Mouse (Mus musculus): ENCODE measurements around the gene Ptcd1. TPM values are rescaled to one million over a fixed set of nuclear protein-coding genes. Genes with fewer than 3 reads are reported as not detected.

Gene Ptcd1
- polyA plus RNA-seq, 1 experiment from 2014 or later: 20.6 TPM

DNA sequence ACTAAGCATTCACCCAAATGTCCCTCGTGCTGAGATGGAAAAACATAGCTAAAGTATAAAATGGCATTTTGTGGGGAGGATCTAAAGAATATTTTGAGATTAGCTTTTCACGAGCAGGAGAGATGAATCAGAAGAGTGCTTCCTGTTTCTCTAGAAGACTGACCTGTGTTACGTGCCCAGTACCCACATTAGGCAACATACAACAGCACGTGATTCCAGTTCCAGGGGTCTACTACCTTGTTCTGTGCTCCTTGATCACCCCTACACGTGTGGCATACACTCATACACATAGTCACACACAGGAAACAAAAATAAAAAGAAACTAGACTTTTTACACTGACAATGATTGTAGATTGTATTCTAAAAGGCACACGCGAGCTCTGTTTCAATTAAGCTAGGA is 33.5 kb upstream of the Ptcd1 start:
- ATAC-seq (ENCODE audit: low FRiP score): no peak
- Histone ChIP-seq H3K27ac (no peak overlapping the region), H3K4me2 (replicated peaks) (peak overlapping the region; percentile 88), H3K9ac (no peak overlapping the region), H3K27me3 (no peaks in the 10 kb centered on the region), H3K4me1 (peaks cover 21% of the 10 kb centered on the region), H3K36me3 (peaks cover 11% of the 10 kb centered on the region), H3K4me3 (peak overlapping the region; percentile 68; the same call in 1 of the 2 replicates), H3K9me3 (replicated peaks) (no peaks in the 10 kb centered on the region)
- 80% methylated on average over 7 of the region's 7 CpGs for WGBS

DNA sequence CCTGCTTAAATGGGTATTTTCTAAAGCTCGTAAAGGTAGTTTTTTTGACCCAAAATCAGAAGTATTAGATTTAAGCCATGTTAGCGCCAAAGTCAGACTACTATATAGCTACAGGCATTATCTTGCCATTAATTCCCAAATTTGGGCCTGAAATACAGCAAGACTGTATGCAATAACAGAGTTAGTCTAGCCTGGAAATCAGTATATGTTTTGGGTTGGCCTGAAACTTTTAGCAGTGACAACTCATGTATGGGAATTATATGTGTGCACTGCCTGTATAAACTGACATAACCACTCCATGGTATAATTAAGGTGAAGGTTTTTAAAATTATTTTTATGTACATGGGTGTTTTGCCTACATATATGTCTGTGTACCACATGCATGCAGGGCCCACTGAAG is 25.1 kb upstream of the Ptcd1 start, which contains the start of gene Atp5j2:
Gene Atp5j2 (minus strand): TSS at position 101 of the 400 bp plus-strand sequence.
- Histone ChIP-seq H3K27me3 (no peaks in the 10 kb centered on the region), H3K9me3 (replicated peaks) (no peaks in the 10 kb centered on the region), H3K4me1 (peaks cover 25% of the 10 kb centered on the region), H3K27ac (peak within 1 kb of the TSS; percentile 86), H3K4me2 (replicated peaks) (peak within 1 kb of the TSS; percentile 65), H3K36me3 (peaks cover 33% of the 10 kb centered on the region), H3K9ac (peak within 1 kb of the TSS; percentile 91), H3K4me3 (peak within 1 kb of the TSS; percentile 83)
- no peak; the same call in 1 of the 2 replicates for ATAC-seq (ENCODE audit: low FRiP score)
- WGBS: 88% methylated on average over 2 of the region's 2 CpGs

DNA sequence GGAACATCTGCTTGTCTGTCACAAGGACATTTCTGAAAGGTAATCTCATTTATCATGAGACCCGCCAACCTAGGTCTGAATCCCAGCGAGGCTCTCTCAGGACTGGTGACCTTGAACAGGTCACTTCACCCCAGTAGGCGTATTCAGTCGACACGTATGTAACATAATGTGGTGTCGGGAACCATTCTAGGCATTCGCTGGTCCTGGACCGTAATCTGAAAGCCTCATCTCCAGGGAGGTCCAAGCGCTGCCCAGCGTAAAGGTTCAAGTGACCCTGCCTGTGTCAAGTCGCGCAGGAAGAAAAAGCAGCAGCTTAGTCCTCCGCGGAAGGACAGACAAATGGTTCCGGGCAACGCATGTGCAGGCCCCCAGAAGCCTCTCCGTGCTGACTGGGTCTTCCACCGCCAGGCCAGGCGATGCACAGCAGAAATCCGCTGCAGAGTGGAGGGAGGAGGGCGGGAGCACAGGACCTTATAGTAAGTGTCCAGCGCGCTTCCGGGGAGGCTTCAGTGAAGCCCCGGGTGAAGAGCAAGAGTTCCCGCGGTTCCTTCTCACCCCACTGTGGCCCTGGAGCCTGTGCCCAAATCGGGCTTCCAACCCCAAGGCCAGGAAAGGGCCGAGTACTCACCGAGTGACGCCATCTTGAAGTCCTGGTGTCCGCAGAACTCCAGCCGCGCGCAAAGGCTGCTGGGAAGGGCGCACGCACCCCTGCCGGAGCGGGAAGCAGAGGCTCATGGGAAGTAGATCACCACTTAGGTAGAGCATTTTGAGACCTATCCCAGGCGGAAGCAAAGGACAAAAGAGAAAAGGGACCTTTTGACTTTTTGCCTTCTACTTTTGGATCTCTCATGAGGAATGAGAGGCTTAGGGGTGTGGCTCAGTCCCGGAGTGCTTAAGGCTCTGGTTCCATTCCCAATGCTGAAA is 24.2 kb upstream of the Ptcd1 start:
- Histone ChIP-seq H3K4me1 (peaks cover 25% of the 10 kb centered on the region), H3K36me3 (peaks cover 39% of the 10 kb centered on the region), H3K27ac (peak overlapping the region; percentile 86), H3K4me2 (replicated peaks) (peak overlapping the region; percentile 65), H3K9me3 (replicated peaks) (no peaks in the 10 kb centered on the region), H3K27me3 (no peaks in the 10 kb centered on the region), H3K4me3 (peak overlapping the region; percentile 83), H3K9ac (peak overlapping the region; percentile 91)
- peak; percentile 91 for ATAC-seq (ENCODE audit: low FRiP score)
- 2% methylated on average over 41 of the region's 41 CpGs for WGBS

DNA sequence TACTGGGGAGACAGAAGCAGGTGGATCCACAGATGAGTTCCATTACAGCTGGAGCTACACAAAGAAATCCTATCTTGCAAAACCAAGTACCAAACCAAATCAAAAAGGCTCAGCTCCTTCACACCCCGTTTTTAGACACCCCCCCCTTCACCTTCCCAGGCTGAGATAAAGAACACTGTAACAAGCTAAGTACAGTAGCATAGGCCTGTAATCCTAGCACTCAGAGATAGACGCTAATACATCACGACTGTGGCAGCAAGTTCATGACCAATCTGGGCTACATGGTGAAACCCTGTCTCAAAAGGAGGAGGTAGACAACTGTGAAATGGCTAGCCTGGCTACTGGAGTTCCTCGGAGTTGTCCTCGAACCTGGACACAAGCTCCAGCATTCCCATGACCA is 23.5 kb upstream of the Ptcd1 start:
- Histone ChIP-seq H3K36me3 (peaks cover 39% of the 10 kb centered on the region), H3K4me1 (peaks cover 25% of the 10 kb centered on the region)

DNA sequence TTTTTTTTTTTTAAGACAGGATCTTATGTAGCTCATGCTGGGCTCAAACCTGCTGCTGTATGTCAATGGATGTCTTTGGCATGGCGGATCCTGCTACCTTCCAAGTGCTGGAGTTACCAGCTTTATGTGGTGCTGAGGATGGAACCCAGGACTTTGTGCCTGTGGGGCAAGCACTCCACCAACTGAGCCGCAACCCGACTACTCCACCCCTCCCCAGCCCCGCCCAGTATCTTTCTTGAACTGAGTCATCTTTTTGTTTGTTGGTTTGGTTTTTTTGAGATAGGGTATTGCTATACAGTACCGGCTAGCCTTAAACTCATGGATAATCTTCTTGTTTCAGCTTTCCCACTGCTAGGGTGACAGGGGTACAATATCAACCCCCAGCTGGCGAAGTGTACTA is 22.5 kb upstream of the Ptcd1 start:
- Histone ChIP-seq H3K4me2 (replicated peaks) (no peak overlapping the region), H3K9me3 (replicated peaks) (no peaks in the 10 kb centered on the region), H3K4me1 (peaks cover 25% of the 10 kb centered on the region), H3K27ac (no peak overlapping the region), H3K9ac (no peak overlapping the region), H3K27me3 (no peaks in the 10 kb centered on the region), H3K4me3 (no peak overlapping the region), H3K36me3 (peaks cover 36% of the 10 kb centered on the region)
- 98% methylated on average over 6 of the region's 6 CpGs for WGBS
- no peak for ATAC-seq (ENCODE audit: low FRiP score)

More for the DNA sequence above, 23.5 kb upstream of the Ptcd1 start:
- peak overlapping the region; percentile 65 for H3K4me2 ChIP-seq (replicated peaks)
- no peak for ATAC-seq (ENCODE audit: low FRiP score)
- peak overlapping the region; percentile 83 for H3K4me3 ChIP-seq
- H3K9ac ChIP-seq: peak overlapping the region; percentile 91
- H3K27ac ChIP-seq: 0 out of 2 replicates have a peak overlapping the region, but pooled peaks have one; percentile 12
- H3K9me3 ChIP-seq (replicated peaks): no peaks in the 10 kb centered on the region
- H3K27me3 ChIP-seq: no peaks in the 10 kb centered on the region
- 54% methylated on average over 5 of the region's 5 CpGs for WGBS

DNA sequence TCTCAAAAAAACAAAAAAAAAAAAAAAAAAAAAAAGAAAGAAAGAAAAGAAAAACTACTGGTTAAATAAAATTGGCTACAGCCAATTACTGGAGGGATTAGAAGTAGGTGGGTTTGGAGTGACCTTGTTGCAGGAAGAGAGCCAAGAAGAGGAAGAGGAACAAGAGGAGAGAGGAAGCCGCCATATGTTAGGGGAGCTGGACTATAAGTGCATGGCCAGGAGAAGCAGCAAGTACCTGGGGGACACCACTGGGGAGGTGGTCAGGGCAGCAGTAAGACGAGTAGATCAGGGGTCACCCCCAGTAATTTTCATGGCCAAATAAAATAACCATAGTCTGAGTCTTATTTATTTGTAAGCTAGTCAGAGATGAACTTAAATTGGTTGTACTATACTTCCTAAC is 18.3 kb upstream of the Ptcd1 start:
- Histone ChIP-seq H3K36me3 (peaks cover 74% of the 10 kb centered on the region), H3K9ac (no peak overlapping the region), H3K27ac (no peak overlapping the region), H3K27me3 (no peaks in the 10 kb centered on the region), H3K4me3 (no peak overlapping the region), H3K4me1 (peaks cover 15% of the 10 kb centered on the region), H3K9me3 (replicated peaks) (no peaks in the 10 kb centered on the region), H3K4me2 (replicated peaks) (no peak overlapping the region)
- WGBS: 93% methylated on average over 2 of the region's 2 CpGs
- no peak for ATAC-seq (ENCODE audit: low FRiP score)

DNA sequence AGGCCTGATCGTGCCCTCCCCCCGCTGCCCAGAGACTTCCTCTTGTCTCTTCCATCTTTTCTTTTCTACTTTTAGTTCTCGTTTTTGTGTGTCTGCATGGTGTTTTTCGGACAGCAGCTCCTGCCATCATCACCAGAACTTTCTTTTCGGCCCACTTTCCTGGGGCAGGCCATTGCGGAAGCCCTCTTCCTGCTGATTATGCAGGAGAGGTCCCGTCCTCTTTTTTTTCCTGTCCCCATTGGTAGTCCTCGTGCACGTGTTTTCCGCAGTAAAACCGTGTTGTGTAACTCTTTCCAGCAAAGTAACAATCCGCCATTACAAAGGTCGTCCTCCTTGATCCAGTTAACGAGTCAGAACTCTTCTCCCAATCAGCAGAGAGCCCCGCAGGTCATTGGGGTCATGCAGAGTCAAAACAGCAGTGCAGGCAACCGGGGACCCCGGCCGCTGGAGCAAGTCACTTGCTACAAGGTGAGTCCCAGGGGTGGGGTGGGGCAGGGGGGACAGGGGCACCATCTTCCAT is 11.6 kb upstream of the Ptcd1 start:
- 86% methylated on average over 18 of the region's 18 CpGs for WGBS
- H3K4me1 ChIP-seq: no peaks in the 10 kb centered on the region
- no peaks in the 10 kb centered on the region for H3K9me3 ChIP-seq (replicated peaks)
- peaks cover 99% of the 10 kb centered on the region for H3K36me3 ChIP-seq
- H3K27ac ChIP-seq: no peak overlapping the region
- no peak overlapping the region for H3K4me3 ChIP-seq
- ATAC-seq (ENCODE audit: low FRiP score): no peak
- H3K9ac ChIP-seq: no peak overlapping the region
- H3K4me2 ChIP-seq (replicated peaks): no peak overlapping the region
- H3K27me3 ChIP-seq: no peaks in the 10 kb centered on the region

DNA sequence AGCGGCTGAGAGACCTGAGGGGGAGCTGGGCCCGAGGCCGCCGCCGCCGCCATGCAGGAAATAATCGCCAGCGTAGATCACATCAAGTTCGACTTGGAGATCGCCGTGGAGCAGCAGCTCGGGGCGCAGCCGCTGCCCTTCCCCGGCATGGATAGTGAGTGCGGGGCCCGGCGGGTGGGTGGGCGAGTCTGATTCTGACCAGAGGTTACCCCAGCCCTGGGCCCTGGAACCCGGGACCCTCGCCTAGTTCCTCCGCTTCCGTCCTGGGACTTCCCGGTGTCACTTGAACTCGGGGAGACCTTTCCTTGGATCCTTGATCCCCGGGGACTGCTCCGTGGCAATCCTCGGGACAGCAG is 376 bp upstream of the Ptcd1 start:
- WGBS: under 1% methylated on average over 28 of the region's 28 CpGs
- H3K4me1 ChIP-seq: peaks cover 22% of the 10 kb centered on the region
- no peaks in the 10 kb centered on the region for H3K9me3 ChIP-seq (replicated peaks)
- H3K27me3 ChIP-seq: no peaks in the 10 kb centered on the region
- H3K4me3 ChIP-seq: peak overlapping the region; percentile 92
- H3K4me2 ChIP-seq (replicated peaks): peak overlapping the region; percentile 93
- H3K27ac ChIP-seq: peak overlapping the region; percentile 78
- H3K36me3 ChIP-seq: peaks cover 50% of the 10 kb centered on the region
- H3K9ac ChIP-seq: peak overlapping the region; percentile 89
- ATAC-seq (ENCODE audit: low FRiP score): peak; percentile 78

DNA sequence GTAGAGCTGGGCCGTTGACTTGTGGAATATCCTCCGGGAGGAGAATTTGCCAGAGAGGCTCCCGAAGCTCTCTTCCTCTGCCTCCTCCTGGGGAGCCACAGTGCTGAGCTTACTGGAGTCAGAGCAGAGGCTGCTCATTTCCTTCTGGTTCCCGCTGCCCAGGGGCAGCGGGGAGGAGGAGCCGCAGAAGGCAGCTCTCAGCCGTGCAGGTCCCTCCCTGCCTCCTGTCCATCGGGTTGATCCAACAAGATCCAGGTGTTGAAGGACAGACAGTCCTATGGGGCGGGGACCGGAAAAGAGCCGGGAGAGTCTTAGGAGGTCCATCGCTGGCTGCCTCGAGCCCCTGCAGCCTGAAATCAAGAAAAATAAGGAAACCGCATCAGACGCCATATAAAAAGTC is 1.7 kb downstream of the Ptcd1 start:
- Histone ChIP-seq H3K27ac (no peak overlapping the region), H3K9ac (no peak overlapping the region), H3K4me3 (no peak overlapping the region), H3K4me1 (peaks cover 22% of the 10 kb centered on the region), H3K27me3 (no peaks in the 10 kb centered on the region), H3K36me3 (peaks cover 48% of the 10 kb centered on the region), H3K4me2 (replicated peaks) (no peak overlapping the region), H3K9me3 (replicated peaks) (no peaks in the 10 kb centered on the region)
- ATAC-seq (ENCODE audit: low FRiP score): no peak
- 85% methylated on average over 15 of the region's 15 CpGs for WGBS

DNA sequence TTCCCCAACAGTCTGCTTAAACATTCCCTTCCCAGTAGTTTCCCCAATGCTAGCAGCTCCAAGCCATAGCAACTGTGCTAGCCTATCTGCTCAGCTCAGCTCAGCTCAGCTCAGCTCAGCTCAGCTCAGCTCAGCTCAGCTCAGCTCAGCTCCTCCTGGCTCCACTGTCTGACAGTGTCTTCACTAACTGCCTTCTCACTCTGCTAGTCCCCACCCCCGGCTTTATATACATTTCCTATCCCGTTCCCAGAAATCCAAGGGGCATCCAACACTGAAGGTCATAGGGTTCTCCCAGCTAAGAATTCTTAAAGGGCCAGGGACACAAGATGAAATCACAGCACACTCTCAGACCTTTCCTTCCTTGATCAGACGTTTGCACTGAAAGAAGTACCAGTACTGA is 2.2 kb downstream of the Ptcd1 start:
- no peaks in the 10 kb centered on the region for H3K9me3 ChIP-seq (replicated peaks)
- H3K27me3 ChIP-seq: no peaks in the 10 kb centered on the region
- no peak overlapping the region for H3K9ac ChIP-seq
- ATAC-seq (ENCODE audit: low FRiP score): no peak
- no peak overlapping the region for H3K27ac ChIP-seq
- 74% methylated on average over 3 of the region's 3 CpGs for WGBS
- peaks cover 22% of the 10 kb centered on the region for H3K4me1 ChIP-seq
- no peak overlapping the region for H3K4me2 ChIP-seq (replicated peaks)
- H3K36me3 ChIP-seq: peaks cover 51% of the 10 kb centered on the region
- H3K4me3 ChIP-seq: no peak overlapping the region

DNA sequence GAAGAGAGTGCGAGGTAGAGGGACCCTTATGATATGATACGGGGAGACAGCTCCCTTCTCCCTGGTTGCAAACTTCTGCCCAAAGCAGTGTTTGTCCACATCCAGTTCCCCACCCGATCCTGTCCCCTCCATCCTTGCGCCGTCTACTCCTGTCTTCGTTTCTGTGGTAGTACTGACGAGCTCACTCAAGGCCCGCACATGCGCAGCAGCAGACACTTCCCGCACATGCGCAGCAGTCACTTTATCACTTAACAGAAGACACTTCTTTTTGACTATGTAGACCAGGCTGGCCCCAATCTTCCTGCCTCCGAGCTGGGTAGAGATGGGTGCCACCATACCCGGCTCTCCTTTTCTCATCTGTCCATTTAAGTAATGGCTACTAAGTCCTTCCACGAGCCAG is 5.5 kb downstream of the Ptcd1 start:
- Histone ChIP-seq H3K4me2 (replicated peaks) (no peak overlapping the region), H3K4me1 (peaks cover 7% of the 10 kb centered on the region), H3K9ac (no peak overlapping the region), H3K9me3 (replicated peaks) (no peaks in the 10 kb centered on the region), H3K27ac (no peak overlapping the region), H3K36me3 (peaks cover 80% of the 10 kb centered on the region), H3K4me3 (no peak overlapping the region), H3K27me3 (no peaks in the 10 kb centered on the region)
- ATAC-seq (ENCODE audit: low FRiP score): no peak
- WGBS: 98% methylated on average over 14 of the region's 14 CpGs

DNA sequence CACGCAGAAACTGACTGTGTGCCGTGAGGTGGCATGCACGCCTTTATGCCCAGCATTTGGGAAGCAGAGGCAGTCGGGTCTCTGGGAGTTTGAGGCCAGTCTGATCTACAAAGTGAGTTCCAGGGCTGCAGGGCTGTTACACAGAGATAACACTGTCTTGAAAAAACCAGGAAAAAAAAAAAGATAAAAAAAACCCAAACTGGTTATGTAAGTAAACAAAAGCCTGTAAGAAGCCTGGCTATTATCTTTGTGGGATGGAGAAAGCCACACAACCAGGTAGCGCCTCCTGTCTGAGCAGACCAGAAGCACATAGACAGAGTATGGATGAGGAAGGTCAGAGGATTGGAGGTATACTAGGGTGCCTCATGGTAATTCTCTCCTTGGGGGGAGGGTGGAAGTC is 14.2 kb downstream of the Ptcd1 start:
- Histone ChIP-seq H3K9me3 (replicated peaks) (no peaks in the 10 kb centered on the region), H3K4me3 (no peak overlapping the region), H3K4me1 (no peaks in the 10 kb centered on the region), H3K27ac (no peak overlapping the region), H3K4me2 (replicated peaks) (no peak overlapping the region), H3K9ac (no peak overlapping the region), H3K36me3 (peaks cover 88% of the 10 kb centered on the region), H3K27me3 (no peaks in the 10 kb centered on the region)
- 92% methylated on average over 5 of the region's 5 CpGs for WGBS
- ATAC-seq (ENCODE audit: low FRiP score): no peak
